Mouse (Mus musculus) ES-E14 (cell line): ENCODE results near the gene Coa7. TPM values are rescaled to one million over a fixed set of nuclear protein-coding genes. Genes with fewer than 3 reads are reported as not detected.
A peak's percentile ranks its signal among the peaks of the same experiment; 100 is the strongest.

Source experiments
- DNase-seq: peaks from one replicate; pipeline ENCODE4 v3.0.0-alpha.2; 2013; ENCODE audit warnings: low read depth, low spot score
- H3K27ac ChIP-seq: 2 replicates; pipeline ENCODE4 v1.5.1; 2012; ENCODE audit warnings: low read depth, mild to moderate bottlenecking, low read length, moderate library complexity, mixed read lengths; ENCODE audit not compliant: poor library complexity, insufficient read depth, severe bottlenecking
- H3K36me3 ChIP-seq: 2 replicates; pipeline ENCODE4 v1.6.1; 2012; ENCODE audit warnings: mild to moderate bottlenecking, low read length, moderate library complexity, mixed read lengths; ENCODE audit not compliant: control insufficient read depth, poor library complexity, insufficient read depth, severe bottlenecking
- H3K4me1 ChIP-seq, 2 experiments: fragments of 150-350 bp in 1 of 2; sonication (generic) in 1 of 2; 2 replicates each; pipeline ENCODE4 v1.6.1; 2012; ENCODE audit warnings: low read length in 2 of 2, mild to moderate bottlenecking in 1 of 2, mixed read lengths in 1 of 2; ENCODE audit not compliant: control insufficient read depth in 2 of 2, insufficient read depth in 2 of 2, poor library complexity in 1 of 2
- H3K4me3 ChIP-seq, 2 experiments: fragments of 150-350 bp in 1 of 2; sonication (generic) in 1 of 2; 2 replicates each; pipeline ENCODE4 v1.5.1; 2012; ENCODE audit warnings: low read length in 2 of 2, low read depth in 1 of 2, mild to moderate bottlenecking in 1 of 2, mixed read lengths in 1 of 2; ENCODE audit not compliant: insufficient read depth in 1 of 2, poor library complexity in 1 of 2, severe bottlenecking in 1 of 2
- H3K9ac ChIP-seq: 2 replicates; pipeline ENCODE4 v1.6.1; 2012; ENCODE audit warnings: low read depth, mild to moderate bottlenecking, low read length, mixed read lengths; ENCODE audit not compliant: poor library complexity, insufficient read depth, severe bottlenecking
- H3K9me3 ChIP-seq: fragments of 150-350 bp; sonication (generic); 2 replicates; pipeline ENCODE4 v1.6.1; 2012; ENCODE audit warnings: low read depth, mild to moderate bottlenecking, low read length; ENCODE audit not compliant: control insufficient read depth, insufficient read depth
- CHD2 ChIP-seq: IDR thresholded peaks from 2 replicates; pipeline ENCODE4 v1.6.1; 2014; ENCODE audit warnings: mild to moderate bottlenecking, low read depth, low read length, inconsistent platforms
- HCFC1 ChIP-seq: IDR thresholded peaks from 2 replicates; pipeline ENCODE4 v1.6.1; 2012; ENCODE audit warnings: low read length, inconsistent platforms, borderline replicate concordance; ENCODE audit not compliant: insufficient read depth
- MAFK ChIP-seq: IDR thresholded peaks from 2 replicates; pipeline ENCODE4 v1.6.1; 2014; ENCODE audit warnings: mild to moderate bottlenecking, low read depth, low read length, inconsistent platforms; ENCODE audit not compliant: insufficient read depth
- ZC3H11A ChIP-seq: IDR thresholded peaks from 2 replicates; pipeline ENCODE4 v1.6.1; 2012; ENCODE audit warnings: low read depth, mild to moderate bottlenecking, inconsistent platforms, low read length, borderline replicate concordance
- ZNF384 ChIP-seq: IDR thresholded peaks from 2 replicates; pipeline ENCODE4 v1.6.1; 2012; ENCODE audit warnings: low read depth, low read length, inconsistent platforms
- in situ Hi-C, 2 experiments: fragments of 600-800 bp; cut with MboI; formaldehyde crosslinking; loops; one replicate each; pipeline ENCODE4 v1.15.1; 2025; ENCODE audit warnings: low sequenced_read_pairs in 2 of 2, inconsistent platforms in 1 of 2; ENCODE audit not compliant: unreplicated experiment in 2 of 2
- total RNA-seq: library from RNA; depleted of rRNA; stranded (reverse); fragments of 300-350 nt; gene quantifications from 2 replicates; pipeline ENCODE4 v1.2.3, GENCODE M21; 2012

Gene Coa7
- total RNA-seq, 1 experiment = 37.0 TPM

- Histone ChIP-seq H3K36me3 (no peaks in the 10 kb centered on the region), H3K9me3 (no peaks in the 10 kb centered on the region), H3K4me3 (no peak overlapping the region), H3K9ac (no peak overlapping the region), H3K27ac (no peak overlapping the region; the same call in 1 of the 2 replicates), H3K4me1 (peaks cover 9 to 25% of the 10 kb centered on the region in 2 experiments)
- 0 out of 2 replicates have a peak, but pooled peaks have one; percentile 25 for TF ChIP-seq ZNF384
- TF ChIP-seq HCFC1 = no peak
- in situ Hi-C loops = no loop called here
- no peak for DNase-seq
Measured at GRCm38 (mm10) chr4:108347111-108347510, 19.2 kb downstream of the Coa7 start.

- Histone ChIP-seq H3K27ac (0 out of 2 replicates have a peak overlapping the region, but pooled peaks have one; percentile 8), H3K9me3 (no peaks in the 10 kb centered on the region), H3K36me3 (no peaks in the 10 kb centered on the region), H3K4me3 (no peak overlapping the region), H3K4me1 (peaks cover 9 to 25% of the 10 kb centered on the region in 2 experiments), H3K9ac (no peak overlapping the region)
- in situ Hi-C loops = no loop called here
- no peak for TF ChIP-seq ZNF384
- TF ChIP-seq HCFC1 = no peak
- TF ChIP-seq MAFK = no peak
- no peak for TF ChIP-seq ZC3H11A
- TF ChIP-seq CHD2 = no peak
- DNase-seq = no peak
Measured at GRCm38 (mm10) chr4:108348256-108348875, 20.4 kb downstream of the Coa7 start.

- TF ChIP-seq ZC3H11A (no peak), CHD2 (no peak), MAFK (no peak), HCFC1 (no peak)
- Histone ChIP-seq H3K4me1 (peaks cover 9 to 25% of the 10 kb centered on the region in 2 experiments), H3K36me3 (no peaks in the 10 kb centered on the region), H3K4me3 (no peak overlapping the region), H3K27ac (no peak overlapping the region), H3K9ac (no peak overlapping the region), H3K9me3 (no peaks in the 10 kb centered on the region)
- in situ Hi-C loops = no loop called here
- DNase-seq = no peak
Measured at GRCm38 (mm10) chr4:108349064-108349463, 21.1 kb downstream of the Coa7 start.

GRCm38 (mm10) chr4:108349836-108350547, 22.1 kb downstream of the Coa7 start:
- no peak for DNase-seq
- H3K4me3 ChIP-seq = no peak overlapping the region
- H3K4me1 ChIP-seq = peaks cover 9 to 27% of the 10 kb centered on the region in 2 experiments

More at GRCm38 (mm10) chr4:108349836-108350547, 22.1 kb downstream of the Coa7 start:
- no peaks in the 10 kb centered on the region for H3K9me3 ChIP-seq
- H3K27ac ChIP-seq = no peak overlapping the region
- H3K36me3 ChIP-seq = no peaks in the 10 kb centered on the region
- no peak overlapping the region for H3K9ac ChIP-seq
- TF ChIP-seq CHD2 (no peak), ZNF384 (no peak)
- in situ Hi-C loops = no loop called here
